Mouse (Mus musculus) cerebellum, adult 18-20 months (tissue): ENCODE results near the gene Ceacam19.

ENCODE experiments used
- DNase-seq, 2 experiments: peaks; one replicate each; pipeline ENCODE4 v3.0.0; 2021

Gene Ceacam19

DNA sequence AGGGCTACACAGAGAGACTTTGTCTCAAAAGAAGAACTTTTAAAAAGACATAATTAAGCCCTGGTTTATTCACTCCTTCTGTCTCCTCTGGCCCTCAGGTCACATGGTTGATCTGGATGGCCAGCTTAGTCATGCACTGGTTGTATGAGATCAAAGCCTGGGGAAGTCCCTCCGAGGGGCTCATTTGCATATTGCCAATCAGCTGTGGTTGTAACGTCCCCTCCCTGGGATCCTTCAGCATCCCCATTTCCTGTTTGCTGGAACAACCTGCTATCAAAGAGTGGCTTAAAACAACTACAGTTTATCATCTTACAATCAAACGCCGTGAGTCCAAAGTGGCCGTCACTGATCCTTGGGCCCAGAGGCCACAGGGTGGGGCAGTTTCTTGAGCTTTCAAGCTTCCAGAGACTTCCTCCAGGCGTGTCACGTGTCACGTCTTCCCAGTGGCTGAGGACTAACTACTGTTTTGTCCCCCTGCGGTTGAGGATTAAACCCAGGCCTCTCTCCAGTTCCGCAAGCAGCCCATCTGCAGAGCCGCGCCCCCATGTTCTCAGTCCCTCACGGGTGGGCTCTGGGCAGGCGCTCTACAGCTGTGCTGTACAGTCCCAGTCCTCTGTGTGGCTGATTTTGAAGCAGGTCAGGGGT is 10.9 kb downstream of the Ceacam19 start:
- DNase-seq, result no peak

DNA sequence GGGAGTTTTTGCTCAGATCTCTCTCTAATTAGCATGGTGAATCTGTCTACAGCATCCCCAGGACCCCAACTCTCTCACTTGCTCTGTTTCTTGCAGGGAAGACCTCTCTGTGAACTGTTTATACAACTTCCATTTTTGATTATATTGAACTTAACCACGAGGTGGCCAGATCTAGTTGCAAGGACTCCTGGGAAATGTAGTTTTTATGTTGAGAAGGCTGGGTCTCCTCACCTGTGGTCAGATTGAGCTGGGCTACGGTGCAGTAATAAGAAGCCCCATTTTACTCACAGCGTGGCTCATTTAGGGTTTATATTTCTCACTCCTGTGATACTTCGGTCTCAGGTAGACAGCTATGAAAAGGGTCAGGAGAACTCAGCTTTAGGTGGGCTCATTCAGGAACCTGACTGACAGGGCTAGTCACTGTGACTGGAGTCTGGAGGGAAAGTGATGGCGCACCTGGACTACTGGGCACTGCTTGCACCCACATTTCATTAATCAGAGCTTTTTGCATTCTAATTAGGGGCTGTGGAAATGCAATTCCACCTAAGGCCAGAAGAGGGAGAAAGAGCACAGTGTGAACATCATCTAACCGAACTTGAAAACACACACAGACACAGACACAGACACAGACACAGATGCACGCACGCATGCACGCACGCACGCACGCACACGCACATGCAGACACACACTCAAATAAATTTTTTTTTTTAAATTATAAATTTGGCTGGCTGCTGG is 11.7 kb downstream of the Ceacam19 start:
- peak; percentile 23 to 36 for DNase-seq

DNA sequence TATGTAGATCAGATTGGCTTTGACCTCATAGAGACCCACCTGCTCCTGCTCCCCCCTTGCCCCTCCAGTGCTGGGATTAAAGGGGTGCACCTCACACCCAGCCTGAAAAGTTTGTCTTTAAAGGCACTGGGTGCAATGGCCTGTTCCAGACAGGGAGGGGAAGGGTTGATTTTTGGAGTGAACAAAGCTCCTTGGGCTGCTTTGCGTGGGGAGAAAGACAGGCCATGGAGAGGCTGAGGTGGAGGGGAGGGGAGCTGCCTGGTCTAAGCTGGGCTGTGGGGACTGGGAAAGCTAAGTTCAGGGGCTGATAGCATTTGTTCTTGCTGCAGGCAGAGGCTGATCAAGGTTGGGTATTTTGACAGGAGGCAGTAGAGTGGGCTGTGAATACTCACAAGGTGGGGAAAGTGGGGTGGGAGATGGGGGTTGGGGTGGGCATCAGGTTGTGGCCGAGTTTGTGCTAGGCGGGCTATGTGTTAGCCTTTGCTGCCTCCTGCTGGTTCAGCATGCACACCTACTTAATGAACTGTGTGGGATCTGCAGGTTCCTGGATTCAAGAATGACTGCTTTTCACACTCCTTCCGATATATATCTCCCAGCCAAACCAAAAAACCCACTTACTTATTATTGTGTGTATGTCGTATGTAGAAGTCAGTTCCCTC is 15.7 kb downstream of the Ceacam19 start:
- no peak for DNase-seq

DNA sequence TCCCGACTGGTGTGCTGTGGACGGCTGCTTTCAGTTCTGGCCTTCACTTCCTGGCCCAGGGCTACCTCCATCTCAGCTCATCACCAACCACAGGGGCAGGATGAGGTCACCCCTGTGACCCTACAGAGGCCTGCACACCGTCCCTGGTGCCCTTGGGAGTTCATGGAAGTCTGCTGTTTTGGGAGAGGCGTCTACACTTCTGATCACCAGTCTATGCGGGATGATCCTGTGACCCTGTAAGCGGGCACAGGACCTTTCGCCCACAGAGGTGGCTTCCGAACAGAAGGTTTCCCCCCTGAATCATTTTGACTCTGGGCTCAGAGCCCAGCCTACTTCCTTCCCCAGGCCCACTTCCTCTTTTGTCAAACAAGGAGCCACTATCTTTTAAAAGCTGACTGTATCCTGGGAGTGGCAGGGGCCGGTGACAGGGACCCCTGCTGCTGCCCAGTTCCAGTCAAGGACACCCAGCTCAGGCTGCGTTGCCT is 16.6 kb downstream of the Ceacam19 start:
- no peak for DNase-seq

DNA sequence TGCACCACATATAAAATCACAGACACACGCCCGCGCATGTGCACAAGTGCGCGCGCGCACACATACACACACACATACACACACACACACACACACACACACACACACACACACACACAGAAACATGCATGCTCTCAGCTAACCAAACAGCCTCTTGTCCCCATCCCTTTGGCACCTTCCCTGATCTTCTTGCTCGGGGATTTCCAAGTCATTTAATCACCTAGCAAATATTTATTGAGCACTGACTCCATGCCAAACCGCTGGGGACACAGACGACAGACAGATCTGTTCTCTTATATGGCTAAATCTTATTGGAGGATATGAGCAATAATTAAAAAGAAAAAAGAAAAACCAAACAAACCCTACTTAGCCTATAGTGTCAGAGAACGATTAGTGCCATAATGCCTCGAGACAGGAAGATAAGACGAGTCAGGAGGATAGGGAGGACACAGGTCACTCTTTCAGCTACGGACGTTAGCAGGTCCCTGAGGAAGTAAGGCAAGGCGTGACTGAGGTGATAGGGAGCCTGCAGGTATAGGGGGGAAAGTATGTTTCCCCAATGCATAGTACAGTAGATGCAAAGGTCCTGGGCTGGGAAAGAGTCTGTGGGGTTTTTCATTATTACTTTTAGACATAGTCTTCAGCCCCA is 19.9 kb downstream of the Ceacam19 start:
- no peak for DNase-seq

DNA sequence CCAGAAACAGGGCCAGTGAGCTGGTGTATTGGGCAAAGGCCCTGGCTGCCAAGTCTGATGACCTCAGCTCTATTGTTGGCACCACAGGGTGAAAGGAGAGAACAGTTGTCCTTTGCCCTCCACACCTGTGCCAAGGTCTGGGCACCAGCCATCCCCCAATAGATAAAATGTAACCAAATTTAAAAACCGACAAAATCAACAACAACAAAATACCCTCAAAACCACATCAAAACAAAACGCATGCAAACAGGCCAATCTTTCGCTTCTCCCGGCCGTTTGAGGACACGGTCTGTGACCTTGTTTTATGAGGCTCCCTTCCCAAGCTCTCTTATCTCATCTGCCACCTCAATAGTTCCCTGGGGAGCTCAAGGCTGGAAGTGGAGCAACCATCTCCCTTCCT is 21.3 kb downstream of the Ceacam19 start:
- no peak for DNase-seq

DNA sequence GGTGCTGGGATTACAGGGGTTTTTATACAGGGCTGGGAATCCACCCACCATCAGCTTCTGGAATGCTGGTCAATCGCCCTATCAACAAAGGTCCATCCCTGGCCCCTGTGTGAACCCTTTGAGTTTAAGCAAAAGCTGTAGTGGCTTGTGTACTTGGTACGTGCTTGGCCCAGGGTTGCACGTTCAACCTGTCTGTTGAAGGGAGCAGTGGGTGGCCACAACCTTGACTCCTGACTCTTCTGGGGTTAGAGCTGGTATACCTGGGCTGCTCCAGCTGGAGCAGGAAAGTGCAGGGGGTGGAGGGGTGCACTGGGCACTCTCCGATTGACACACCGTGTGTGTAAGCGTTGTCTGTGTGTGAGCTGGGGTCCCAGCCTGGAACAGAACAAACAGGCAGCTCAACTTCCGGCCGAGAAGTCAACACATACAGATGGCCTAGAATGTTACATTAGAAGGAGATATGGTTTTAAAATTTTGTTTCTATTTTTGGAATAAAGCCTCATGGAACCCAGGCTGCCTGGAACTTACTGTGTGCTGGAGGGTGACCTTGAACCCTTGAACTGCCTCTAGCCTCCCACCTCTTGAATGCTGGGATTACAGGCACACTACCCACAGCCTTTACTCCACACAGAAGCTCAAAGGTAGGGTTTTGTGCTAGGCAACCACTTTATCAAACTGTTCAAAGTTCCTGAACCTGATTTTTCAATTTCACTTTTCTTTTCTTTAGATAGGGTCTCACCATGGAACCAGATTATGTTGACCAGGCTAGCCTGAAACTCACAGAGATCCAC is 22.3 kb downstream of the Ceacam19 start:
- DNase-seq, result no peak

DNA sequence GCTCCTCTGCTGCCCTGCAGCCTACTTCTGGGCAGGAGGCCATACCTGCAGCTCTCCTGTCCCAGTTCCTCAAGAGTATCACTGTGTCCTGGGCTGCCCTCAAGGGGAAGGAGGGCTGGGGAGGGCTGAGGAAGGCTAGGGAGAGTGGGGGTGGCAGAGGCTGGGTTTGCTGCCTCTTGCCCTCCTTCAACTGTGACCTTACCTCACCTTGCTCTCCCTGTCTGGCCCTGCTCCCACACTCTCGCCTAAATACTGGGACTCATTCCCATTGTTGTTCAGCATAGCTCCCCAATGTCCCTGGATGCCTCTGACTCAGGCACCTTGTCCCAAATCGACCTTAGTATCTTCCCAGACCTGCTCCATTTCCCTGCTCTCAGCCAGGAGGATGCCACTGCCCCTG is 23.5 kb downstream of the Ceacam19 start:
- DNase-seq, result peak in 1 of 2 experiments; percentile 8

DNA sequence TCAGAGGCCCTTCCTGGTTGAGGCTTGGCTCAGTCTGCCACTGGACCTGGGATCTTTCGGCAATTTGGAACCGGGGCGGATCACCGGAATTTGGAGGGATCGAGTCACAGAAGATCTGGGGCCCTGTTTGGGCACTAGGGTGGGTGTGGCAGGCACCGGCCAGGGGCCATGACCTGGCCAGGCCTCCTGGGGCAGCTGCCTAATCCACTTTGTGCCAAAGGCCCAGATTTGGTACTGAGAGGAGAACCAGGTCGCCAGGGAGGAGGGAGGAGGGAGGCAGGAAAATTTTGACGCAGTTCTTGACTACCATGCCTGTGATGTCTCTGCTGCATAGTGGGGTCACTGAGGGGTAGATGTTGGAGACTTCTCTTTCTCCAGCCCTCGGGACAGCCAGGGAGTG is 26.6 kb downstream of the Ceacam19 start, which contains the start of gene Ceacam16:
TSS of gene Ceacam16 (minus strand) at position 101 of the 400 bp plus-strand sequence.
- DNase-seq, result no peak

DNA sequence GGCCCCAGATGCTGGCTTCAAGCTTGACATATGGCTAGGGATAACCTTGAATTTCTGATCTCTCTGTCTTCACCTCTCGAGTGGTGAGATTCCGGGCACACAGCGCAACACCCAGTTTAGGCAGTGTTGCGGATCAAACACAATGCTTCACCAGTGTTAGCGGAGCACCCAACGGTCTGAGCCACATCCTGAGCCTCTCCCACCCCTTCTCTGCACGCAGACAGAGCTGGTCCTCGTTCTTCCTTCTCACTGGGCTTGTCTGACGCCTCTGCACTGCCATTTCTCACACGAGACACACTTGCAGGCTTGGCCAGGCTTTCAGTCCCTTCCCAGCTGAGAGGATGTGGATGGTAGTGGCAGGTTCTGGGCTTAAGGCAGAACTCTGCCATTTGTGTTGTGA is 28.0 kb downstream of the Ceacam19 start:
- no peak for DNase-seq

DNA sequence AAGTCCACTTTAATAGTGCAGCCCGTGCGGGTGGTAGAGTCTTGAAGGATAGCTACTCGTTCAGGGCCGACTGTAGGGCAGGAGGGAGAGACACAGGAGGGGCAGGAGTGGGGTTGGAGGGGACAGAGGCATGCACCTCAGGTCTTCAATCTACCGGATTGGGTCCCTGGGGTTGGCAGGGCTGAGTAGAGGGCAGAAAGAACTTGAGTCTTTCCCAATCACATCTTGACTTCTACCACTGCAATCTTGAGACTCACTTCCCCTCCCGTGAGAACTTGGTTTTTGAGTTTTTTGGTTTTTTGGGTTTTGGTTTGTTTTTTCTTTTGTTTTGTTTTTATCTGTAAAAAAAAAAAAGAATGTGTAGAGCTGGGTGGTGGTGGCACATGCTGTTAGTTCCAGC is 31.5 kb downstream of the Ceacam19 start:
- no peak for DNase-seq

DNA sequence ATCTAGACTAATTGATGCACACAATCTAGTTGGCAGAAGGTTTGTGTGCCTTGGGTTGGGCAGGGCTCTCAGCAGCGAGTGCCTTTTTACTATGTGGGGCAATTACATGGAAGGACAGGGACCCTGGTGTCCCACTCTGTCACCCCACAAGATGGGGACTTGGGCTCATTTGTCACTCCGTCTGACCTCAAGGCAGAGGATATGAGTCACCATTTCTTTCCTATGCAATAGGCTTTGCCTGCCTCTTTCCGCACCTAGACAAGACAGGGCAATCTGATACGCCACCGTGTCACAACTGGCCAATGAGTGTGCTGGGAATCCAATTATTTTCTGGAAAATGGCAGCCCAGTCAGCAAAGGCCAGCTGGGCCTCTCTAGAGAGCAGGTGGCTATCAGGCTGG is 32.1 kb downstream of the Ceacam19 start:
- no peak for DNase-seq

DNA sequence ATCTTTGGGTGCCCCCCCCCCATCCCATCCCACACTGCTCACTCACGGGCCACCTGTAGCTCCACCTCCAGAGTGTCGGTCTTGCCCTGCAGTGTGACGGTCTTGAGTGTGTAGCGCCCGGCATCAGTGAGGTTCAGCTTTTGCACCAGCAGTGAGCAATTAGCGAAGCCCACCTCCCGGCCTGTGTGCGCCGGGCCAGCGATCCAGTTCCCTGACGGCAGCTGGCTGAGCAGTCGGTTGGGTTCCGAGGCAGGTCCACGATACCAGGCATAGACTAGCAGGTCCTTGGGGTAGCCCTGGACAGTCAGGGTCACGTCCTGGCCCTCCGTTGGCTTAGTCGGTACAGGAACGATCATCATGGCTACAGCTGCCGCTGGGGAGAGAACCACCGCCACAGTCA is 34.2 kb downstream of the Ceacam19 start:
- DNase-seq, result no peak

DNA sequence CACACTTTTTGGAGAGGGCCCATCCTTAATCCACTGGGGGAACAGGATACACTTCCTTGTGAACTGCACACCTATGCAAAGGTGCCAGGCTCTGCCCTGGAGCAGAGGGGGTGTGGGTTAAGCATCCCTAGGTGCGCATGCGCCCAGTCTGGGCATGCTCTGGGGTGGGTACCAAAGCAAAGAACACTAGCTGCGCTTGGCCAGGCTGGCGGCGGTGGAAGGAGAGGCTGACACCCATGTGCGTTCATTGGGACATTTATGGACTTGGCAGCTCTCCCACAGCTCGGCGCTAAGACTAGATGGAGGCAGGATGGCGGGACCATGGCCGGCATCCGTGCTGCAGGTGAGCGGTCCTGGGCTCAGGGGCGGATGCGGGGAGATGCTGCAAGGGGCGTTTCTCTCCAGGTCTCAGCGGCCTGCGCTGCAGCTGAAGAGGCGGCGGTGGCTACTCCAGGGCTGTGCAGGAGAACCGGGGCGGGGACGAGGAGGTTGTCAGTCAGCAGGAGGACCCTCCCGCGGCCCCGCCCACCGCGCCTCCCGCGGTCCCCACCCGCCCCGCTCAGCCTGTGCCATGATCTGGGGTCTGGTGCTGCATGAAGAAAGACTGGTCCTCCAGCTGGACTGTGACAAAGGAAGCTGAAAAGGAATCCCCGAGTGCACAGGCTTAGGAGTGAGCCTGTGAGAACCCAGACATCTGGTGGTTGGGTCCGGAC is 35.8 kb downstream of the Ceacam19 start, which contains the start of gene Gm19345:
TSS of gene Gm19345 (plus strand) at position 146 of the 713 bp plus-strand sequence.
- DNase-seq, result no peak

DNA sequence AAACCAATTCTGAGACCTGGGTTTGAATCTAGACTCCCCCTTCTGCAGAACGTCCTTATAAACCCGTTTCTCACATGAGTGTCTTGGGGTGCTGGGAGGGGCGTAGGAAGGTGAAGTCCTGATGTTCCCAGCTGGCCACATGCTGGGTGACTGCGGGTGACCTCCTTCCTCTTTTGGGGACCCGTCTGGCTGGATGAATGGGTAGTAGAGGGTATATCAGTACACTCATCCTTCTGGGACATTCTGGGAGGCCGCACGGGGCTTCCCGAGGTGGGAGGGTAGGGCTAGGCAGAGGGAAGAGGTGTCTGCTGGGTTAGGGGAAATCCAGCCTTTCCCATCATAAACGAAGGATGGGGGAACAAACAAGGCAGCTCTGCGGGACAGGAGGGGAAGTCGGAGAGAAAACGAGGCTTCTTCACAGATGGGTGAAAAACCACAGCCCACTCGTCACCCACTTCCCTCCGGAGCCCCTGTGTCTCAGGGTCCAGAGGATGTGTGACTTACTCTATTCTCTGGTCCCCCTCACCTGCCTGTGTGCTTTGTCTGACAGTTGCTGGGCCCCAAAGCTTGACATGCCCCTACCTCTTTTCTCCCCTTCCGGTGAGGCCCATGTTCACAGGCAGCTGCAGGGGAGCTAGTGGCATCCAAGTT is 43.1 kb downstream of the Ceacam19 start:
- no peak for DNase-seq

DNA sequence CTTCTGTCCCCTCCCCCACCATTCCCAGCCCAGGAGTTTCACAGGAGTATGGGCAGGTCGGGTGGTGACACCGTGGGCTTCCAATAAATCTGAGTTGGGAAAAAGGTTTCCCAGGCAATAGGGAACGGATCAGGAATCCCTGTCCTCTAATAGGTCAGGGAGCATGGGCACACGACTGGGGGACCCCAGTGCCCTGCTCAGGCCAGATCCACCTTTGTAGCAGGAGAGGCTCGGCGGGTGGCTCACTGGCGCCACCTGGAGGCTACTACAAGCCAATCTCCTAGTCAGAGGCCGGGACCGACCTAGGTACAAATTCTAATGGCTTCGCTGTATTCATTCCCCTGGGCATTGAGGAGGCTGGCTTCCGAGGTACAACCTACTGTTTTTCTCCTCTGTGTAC is 44.2 kb downstream of the Ceacam19 start:
- peak; percentile 27 to 48 for DNase-seq

DNA sequence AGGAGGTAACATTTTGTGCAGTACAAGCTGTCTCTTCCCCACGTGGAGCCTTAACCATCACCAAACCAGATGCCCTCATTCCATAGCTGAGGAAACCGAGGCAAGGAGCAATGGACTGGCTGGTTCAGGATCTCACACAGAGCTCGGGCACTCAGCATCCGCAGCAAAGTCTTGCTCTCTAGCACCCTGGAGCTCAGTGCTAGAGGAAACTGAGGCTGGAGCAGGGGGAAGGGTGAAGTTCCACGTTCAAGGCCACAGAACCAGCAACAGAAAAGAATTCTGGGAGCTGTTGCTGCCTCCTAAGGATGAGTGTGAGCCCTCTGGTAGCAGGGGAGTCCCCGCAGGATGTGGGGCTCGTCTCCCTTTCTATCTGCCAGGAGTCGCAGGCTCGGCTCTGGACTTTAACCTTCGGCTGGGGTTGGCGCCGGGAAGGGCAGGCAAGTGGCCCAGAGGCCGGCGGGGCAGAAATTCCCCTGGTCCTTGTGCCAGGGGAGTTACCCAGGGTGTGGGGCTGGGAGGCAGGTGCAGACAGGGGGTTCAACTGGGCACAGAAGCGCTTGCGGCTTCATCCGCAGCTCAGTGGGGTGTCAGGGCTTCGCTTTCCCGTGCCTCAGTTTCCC is 44.8 kb downstream of the Ceacam19 start:
- no peak for DNase-seq

DNA sequence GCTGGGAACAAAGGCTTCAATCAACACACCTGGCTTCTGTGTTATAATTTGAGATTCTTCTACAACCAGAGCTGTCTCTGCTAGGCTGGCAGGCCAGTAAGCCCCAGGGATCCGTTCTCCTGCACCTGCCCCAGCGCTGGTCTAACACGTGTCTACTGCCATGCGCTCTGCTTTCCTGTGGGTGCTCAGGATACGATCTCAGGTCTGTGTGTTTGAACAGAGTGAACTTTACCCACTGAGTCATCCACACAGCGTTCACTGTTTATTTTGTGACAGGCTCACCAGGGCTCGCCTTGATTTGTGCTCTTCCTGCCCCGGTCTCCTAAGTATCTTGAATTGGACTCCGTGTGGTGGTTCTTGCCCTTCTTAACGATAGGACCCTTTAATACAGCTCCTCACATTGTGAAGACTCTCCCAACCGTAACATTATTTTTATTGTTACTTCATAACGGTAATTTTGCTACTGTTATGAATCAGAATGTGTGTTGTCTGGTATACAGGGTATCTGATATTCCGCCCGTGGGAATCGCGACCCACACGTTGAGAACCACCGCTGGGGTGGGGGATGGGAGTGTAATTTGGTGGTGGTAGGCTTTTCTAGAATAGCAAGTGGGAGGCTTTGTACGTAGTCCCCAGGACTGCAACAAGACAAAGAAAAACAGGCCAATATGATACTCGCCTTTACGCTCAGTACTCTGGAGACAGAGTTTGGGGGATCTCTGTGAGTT is 45.9 kb downstream of the Ceacam19 start:
- no peak for DNase-seq

DNA sequence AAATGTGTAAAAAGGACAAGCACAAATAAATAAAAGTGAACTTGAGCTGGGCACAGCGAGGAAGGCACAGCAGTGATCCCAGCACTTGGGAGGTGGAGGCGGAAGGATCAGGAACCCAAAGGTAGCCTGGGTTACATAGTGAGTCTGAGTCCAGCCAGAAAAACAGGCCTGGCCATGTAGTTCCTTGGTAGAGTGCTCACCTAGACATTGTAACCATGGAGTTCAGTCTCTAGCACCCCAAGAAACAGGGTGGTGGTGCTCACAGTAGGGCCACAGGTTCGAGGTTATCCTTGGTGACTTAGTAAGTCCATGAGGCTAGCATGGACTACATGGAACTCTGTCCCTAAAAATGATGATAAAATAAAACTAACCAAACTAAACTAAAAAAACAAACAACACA is 46.8 kb downstream of the Ceacam19 start:
- no peak for DNase-seq

DNA sequence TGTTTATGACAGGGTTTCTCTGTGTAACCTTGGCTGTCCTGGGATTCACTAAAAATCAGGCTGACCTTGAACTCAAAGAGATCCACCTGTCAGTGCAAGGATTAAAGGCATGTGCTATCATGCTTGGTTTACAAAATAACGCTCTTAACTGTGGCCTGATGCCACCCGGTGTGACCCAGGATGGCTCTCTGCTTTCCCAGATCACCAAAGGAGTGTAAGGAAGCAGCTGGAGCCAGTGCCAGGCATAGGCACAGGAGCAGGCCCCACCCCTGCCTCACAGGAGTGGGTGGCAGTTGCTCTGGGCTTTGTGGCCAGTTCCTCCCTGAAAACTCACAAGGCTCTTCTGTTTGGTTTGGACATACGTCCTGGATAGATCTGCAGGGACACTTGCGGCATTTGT is 47.4 kb downstream of the Ceacam19 start:
- DNase-seq, result no peak
